Mouse (Mus musculus): ENCODE results near the gene Ube2t. TPM values are rescaled to one million over a fixed set of nuclear protein-coding genes. Genes with fewer than 3 reads are reported as not detected.

The Ube2t gene
- total RNA-seq, 1 experiment, result 29.7 TPM

DNA sequence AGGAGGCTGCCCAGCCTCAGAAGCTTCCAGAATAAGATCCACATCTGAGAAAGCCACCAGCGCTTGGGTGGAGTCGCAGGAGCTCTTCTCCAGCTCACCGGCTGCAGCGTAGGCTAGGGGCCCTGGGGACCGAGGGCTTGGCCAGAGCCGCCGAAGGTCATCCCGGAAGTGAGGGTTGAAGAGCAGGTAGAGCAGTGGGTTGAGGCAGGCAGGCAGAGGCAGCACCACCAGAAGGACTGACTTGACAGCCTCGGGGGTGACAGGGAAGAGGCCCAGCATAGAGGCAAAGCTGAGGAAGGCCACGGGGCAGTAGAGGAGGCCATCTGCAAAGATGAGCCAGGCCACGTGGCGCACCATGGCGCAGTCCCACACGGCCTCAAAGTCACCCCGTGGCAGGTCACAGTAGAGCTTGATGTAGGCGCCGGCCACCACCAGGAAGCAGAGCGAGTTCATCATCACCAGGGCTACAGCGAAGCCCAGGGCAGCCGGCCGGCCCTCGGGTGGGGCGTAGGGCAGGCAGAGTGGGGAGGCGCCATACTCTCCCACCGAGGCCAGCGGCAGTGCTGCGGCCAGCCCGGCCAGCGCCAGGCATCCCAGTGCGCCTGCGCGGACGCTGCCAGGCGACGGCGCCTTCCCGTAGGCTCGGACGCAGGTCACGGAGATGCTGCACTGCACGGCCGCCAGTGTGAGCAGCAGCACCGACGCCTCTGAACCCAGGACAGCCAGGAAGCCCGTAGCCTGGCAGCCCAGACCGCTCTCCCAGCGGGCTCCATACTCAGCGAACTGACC lies 25.0 kb downstream of the Ube2t start:
- no peak for DNase-seq (ENCODE audit: low read depth, low spot score)
- Histone ChIP-seq H3K4me3 (ENCODE audit: insufficient read depth in 1 of 2, low read depth in 1 of 2, low read length in 2 of 2, poor library complexity in 1 of 2, severe bottlenecking in 1 of 2) (peak overlapping the region; percentile 55 to 56; a peak in 3 of 4 replicates), H3K4me1 (ENCODE audit: control insufficient read depth in 2 of 2, insufficient read depth in 2 of 2, low read length in 2 of 2, poor library complexity in 1 of 2) (peaks cover 0 to 4% of the 10 kb centered on the region in 2 experiments; a peak in 1 of 4 replicates), H3K9ac (ENCODE audit: insufficient read depth, low read depth, low read length, poor library complexity, severe bottlenecking) (peak overlapping the region; percentile 5; the same call in 1 of the 2 replicates), H3K27ac (ENCODE audit: insufficient read depth, low read depth, low read length, poor library complexity, severe bottlenecking) (no peak overlapping the region), H3K9me3 (ENCODE audit: control insufficient read depth, insufficient read depth, low read depth, low read length) (no peaks in the 10 kb centered on the region), H3K36me3 (ENCODE audit: control insufficient read depth, insufficient read depth, low read length, poor library complexity, severe bottlenecking) (no peaks in the 10 kb centered on the region)
- in situ Hi-C loops (cut with MboI; ENCODE audit: low sequenced_read_pairs in 2 of 2, unreplicated experiment in 2 of 2), result no loop called here
- TF ChIP-seq MAFK (IDR thresholded peaks at IDR 0.05; ENCODE audit: insufficient read depth, low read depth, low read length), result no peak
- no peak for TF ChIP-seq ZC3H11A (IDR thresholded peaks at IDR 0.05; ENCODE audit: borderline replicate concordance, low read depth, low read length)
- TF ChIP-seq ZNF384 (IDR thresholded peaks at IDR 0.05; ENCODE audit: low read depth, low read length), result no peak
- TF ChIP-seq CHD2 (IDR thresholded peaks at IDR 0.05; ENCODE audit: low read depth, low read length), result no peak
- TF ChIP-seq HCFC1 (IDR thresholded peaks at IDR 0.05; ENCODE audit: borderline replicate concordance, insufficient read depth, low read length), result no peak

DNA sequence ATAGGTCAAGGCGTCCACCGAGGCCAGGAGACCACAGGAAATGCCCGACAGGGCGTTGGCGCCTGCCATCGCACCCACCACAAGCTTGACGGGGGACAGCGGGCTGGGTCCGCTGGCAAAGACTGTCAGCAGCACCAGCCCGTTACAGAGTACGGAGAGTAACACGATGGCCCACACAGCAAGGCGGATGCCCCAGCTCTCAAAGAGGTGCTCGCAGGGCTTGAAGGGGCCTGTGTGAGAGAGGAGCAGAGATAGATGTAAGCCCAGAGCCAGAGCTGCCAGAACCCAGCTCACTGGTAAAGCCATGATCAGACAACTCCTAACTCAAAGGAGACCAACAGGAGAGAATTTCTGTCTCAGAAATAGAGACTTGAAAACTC lies 25.6 kb downstream of the Ube2t start:
- H3K27ac ChIP-seq (ENCODE audit: insufficient read depth, low read depth, low read length, poor library complexity, severe bottlenecking), result no peak overlapping the region
- DNase-seq (ENCODE audit: low read depth, low spot score), result no peak
- H3K9ac ChIP-seq (ENCODE audit: insufficient read depth, low read depth, low read length, poor library complexity, severe bottlenecking), result 0 out of 2 replicates have a peak overlapping the region, but pooled peaks have one; percentile 5
- H3K36me3 ChIP-seq (ENCODE audit: control insufficient read depth, insufficient read depth, low read length, poor library complexity, severe bottlenecking), result no peaks in the 10 kb centered on the region
- H3K4me1 ChIP-seq (ENCODE audit: control insufficient read depth in 2 of 2, insufficient read depth in 2 of 2, low read length in 2 of 2, poor library complexity in 1 of 2), result peaks cover 0 to 4% of the 10 kb centered on the region in 2 experiments; a peak in 1 of 4 replicates
- no peaks in the 10 kb centered on the region for H3K9me3 ChIP-seq (ENCODE audit: control insufficient read depth, insufficient read depth, low read depth, low read length)
- in situ Hi-C loops (cut with MboI; ENCODE audit: low sequenced_read_pairs in 2 of 2, unreplicated experiment in 2 of 2), result no loop called here
- no peak for TF ChIP-seq CHD2 (IDR thresholded peaks at IDR 0.05; ENCODE audit: low read depth, low read length)
- no peak for TF ChIP-seq HCFC1 (IDR thresholded peaks at IDR 0.05; ENCODE audit: borderline replicate concordance, insufficient read depth, low read length)
- no peak for TF ChIP-seq MAFK (IDR thresholded peaks at IDR 0.05; ENCODE audit: insufficient read depth, low read depth, low read length)
- no peak for TF ChIP-seq ZC3H11A (IDR thresholded peaks at IDR 0.05; ENCODE audit: borderline replicate concordance, low read depth, low read length)
- no peak for TF ChIP-seq ZNF384 (IDR thresholded peaks at IDR 0.05; ENCODE audit: low read depth, low read length)
- H3K4me3 ChIP-seq (ENCODE audit: insufficient read depth in 1 of 2, low read depth in 1 of 2, low read length in 2 of 2, poor library complexity in 1 of 2, severe bottlenecking in 1 of 2), result peak overlapping the region; percentile 55 to 56; a peak in 3 of 4 replicates

DNA sequence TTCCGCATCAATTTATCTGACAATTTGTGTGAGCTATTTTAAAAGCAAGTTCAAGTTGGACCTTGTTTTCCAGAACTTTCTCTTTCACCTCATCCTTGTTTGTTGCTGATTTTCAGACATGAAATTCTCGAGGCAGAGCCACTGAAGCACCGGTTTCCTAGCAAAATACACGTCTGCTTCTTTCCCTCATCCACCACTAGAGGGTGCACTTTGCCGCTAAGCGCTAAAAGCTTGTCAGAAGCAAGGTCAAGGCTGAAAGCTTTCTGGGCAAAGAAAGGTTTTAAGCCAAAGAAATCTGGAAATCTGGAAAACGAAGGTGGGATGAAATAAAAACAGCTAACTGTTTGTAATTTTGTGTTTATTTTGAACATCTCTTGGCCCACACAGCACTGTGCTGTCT lies 27.0 kb downstream of the Ube2t start:
- no peaks in the 10 kb centered on the region for H3K9me3 ChIP-seq (ENCODE audit: control insufficient read depth, insufficient read depth, low read depth, low read length)
- DNase-seq (ENCODE audit: low read depth, low spot score), result peak; percentile 63
- H3K9ac ChIP-seq (ENCODE audit: insufficient read depth, low read depth, low read length, poor library complexity, severe bottlenecking), result no peak overlapping the region
- in situ Hi-C loops (cut with MboI; ENCODE audit: low sequenced_read_pairs in 2 of 2, unreplicated experiment in 2 of 2), result no loop called here
- no peak overlapping the region for H3K4me3 ChIP-seq (ENCODE audit: insufficient read depth in 1 of 2, low read depth in 1 of 2, low read length in 2 of 2, poor library complexity in 1 of 2, severe bottlenecking in 1 of 2)
- peaks cover 0 to 4% of the 10 kb centered on the region in 2 experiments; a peak in 1 of 4 replicates for H3K4me1 ChIP-seq (ENCODE audit: control insufficient read depth in 2 of 2, insufficient read depth in 2 of 2, low read length in 2 of 2, poor library complexity in 1 of 2)
- no peak overlapping the region for H3K27ac ChIP-seq (ENCODE audit: insufficient read depth, low read depth, low read length, poor library complexity, severe bottlenecking)
- no peaks in the 10 kb centered on the region for H3K36me3 ChIP-seq (ENCODE audit: control insufficient read depth, insufficient read depth, low read length, poor library complexity, severe bottlenecking)
- no peak for TF ChIP-seq MAFK (IDR thresholded peaks at IDR 0.05; ENCODE audit: insufficient read depth, low read depth, low read length)
- peak; percentile 77; the same call in 1 of the 2 replicates for TF ChIP-seq ZC3H11A (IDR thresholded peaks at IDR 0.05; ENCODE audit: borderline replicate concordance, low read depth, low read length)
- no peak for TF ChIP-seq HCFC1 (IDR thresholded peaks at IDR 0.05; ENCODE audit: borderline replicate concordance, insufficient read depth, low read length)

DNA sequence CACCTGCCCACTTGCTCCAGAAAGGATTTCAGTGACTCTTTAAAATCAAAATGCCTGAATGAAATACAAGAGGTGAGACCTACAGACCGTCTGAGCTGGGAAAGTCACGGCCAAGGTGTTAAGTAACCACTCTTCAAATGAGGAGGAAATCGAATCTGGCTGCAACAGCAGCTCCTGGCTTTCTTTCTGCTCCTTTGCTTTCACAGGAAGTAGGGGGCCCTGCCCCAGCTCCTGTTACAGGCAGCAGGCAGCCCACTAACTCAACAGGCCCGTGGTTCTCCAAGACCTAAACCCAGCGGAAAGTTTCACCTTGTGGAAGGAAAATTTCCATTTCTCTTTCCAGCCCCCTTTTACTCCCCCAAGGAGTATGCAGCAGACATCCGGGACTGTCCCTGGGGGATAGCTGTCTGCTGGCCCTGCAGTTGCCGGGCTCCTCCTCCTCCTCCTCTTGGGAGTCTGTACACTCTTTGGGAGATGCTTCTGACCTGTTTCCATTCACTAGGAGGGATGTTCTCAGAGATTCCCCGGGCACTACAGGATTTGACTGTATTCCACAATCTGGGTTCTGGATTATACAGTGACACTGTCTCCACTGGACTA lies 29.8 kb downstream of the Ube2t start:
- Histone ChIP-seq H3K36me3 (ENCODE audit: control insufficient read depth, insufficient read depth, low read length, poor library complexity, severe bottlenecking) (no peaks in the 10 kb centered on the region), H3K4me1 (ENCODE audit: control insufficient read depth in 2 of 2, insufficient read depth in 2 of 2, low read length in 2 of 2, poor library complexity in 1 of 2) (peaks cover 0 to 4% of the 10 kb centered on the region in 2 experiments; a peak in 1 of 4 replicates), H3K4me3 (ENCODE audit: insufficient read depth in 1 of 2, low read depth in 1 of 2, low read length in 2 of 2, poor library complexity in 1 of 2, severe bottlenecking in 1 of 2) (no peak overlapping the region), H3K27ac (ENCODE audit: insufficient read depth, low read depth, low read length, poor library complexity, severe bottlenecking) (no peak overlapping the region), H3K9ac (ENCODE audit: insufficient read depth, low read depth, low read length, poor library complexity, severe bottlenecking) (no peak overlapping the region), H3K9me3 (ENCODE audit: control insufficient read depth, insufficient read depth, low read depth, low read length) (no peaks in the 10 kb centered on the region)
- TF ChIP-seq CHD2 (IDR thresholded peaks at IDR 0.05; ENCODE audit: low read depth, low read length), result no peak
- TF ChIP-seq HCFC1 (IDR thresholded peaks at IDR 0.05; ENCODE audit: borderline replicate concordance, insufficient read depth, low read length), result no peak
- TF ChIP-seq ZNF384 (IDR thresholded peaks at IDR 0.05; ENCODE audit: low read depth, low read length), result no peak
- no peak for TF ChIP-seq MAFK (IDR thresholded peaks at IDR 0.05; ENCODE audit: insufficient read depth, low read depth, low read length)
- TF ChIP-seq ZC3H11A (IDR thresholded peaks at IDR 0.05; ENCODE audit: borderline replicate concordance, low read depth, low read length), result no peak
- DNase-seq (ENCODE audit: low read depth, low spot score), result no peak
- in situ Hi-C loops (cut with MboI; ENCODE audit: low sequenced_read_pairs in 2 of 2, unreplicated experiment in 2 of 2), result loop anchor here in 1 of 2 experiments (10.0 kb wide), 1 partner anchor 113 kb away; the partner anchor contains the start of gene Lgr6

All from ES-E14 (cell line).